Mouse (Mus musculus) hindbrain, embryonic 16.5 days (tissue): ENCODE data around the gene 4930402H24Rik. TPM values are rescaled to one million over a fixed set of nuclear protein-coding genes. Genes with fewer than 3 reads are reported as not detected.
A peak's percentile ranks its signal among the peaks of the same experiment; 100 is the strongest.

Source experiments
- ATAC-seq: fragments of 200-750 bp; cut with Nextera tagmentation; 2 replicates; pipeline ENCODE4 v1.8.0; 2017; ENCODE audit warnings: moderate TSS enrichment, moderate library complexity
- H3K27ac ChIP-seq: fragments of 300-500 bp; sonication (generic); 2 replicates; pipeline ENCODE4 v1.5.1; 2014; ENCODE audit warnings: low read depth, mild to moderate bottlenecking, control low read depth, low read length, moderate library complexity
- H3K27me3 ChIP-seq: fragments of 300-500 bp; sonication (generic); replicated peaks from 2 replicates; pipeline ENCODE4 v1.6.1; 2014; ENCODE audit warnings: low read length; ENCODE audit not compliant: control insufficient read depth, insufficient read depth
- H3K36me3 ChIP-seq: fragments of 300-500 bp; sonication (generic); 2 replicates; pipeline ENCODE4 v1.6.1; 2014; ENCODE audit warnings: mild to moderate bottlenecking, low read length, moderate library complexity, mixed read lengths; ENCODE audit not compliant: control insufficient read depth, insufficient read depth
- H3K4me1 ChIP-seq: fragments of 300-500 bp; sonication (generic); 2 replicates; pipeline ENCODE4 v1.6.1; 2014; ENCODE audit warnings: low read depth, low read length; ENCODE audit not compliant: control insufficient read depth, insufficient read depth
- H3K4me2 ChIP-seq: fragments of 300-500 bp; sonication (generic); 2 replicates; pipeline ENCODE4 v1.6.1; 2014; ENCODE audit warnings: mild to moderate bottlenecking, low read length, control low read depth, moderate library complexity
- H3K4me3 ChIP-seq: fragments of 300-500 bp; sonication (generic); 2 replicates; pipeline ENCODE4 v1.5.1; 2014; ENCODE audit warnings: mild to moderate bottlenecking, low read length, control low read depth, moderate library complexity
- H3K9ac ChIP-seq: fragments of 300-500 bp; sonication (generic); 2 replicates; pipeline ENCODE4 v1.6.1; 2014; ENCODE audit warnings: low read depth, mild to moderate bottlenecking, control low read depth, low read length, moderate library complexity
- H3K9me3 ChIP-seq: fragments of 300-500 bp; sonication (generic); 2 replicates; pipeline ENCODE4 v1.6.1; 2014; ENCODE audit warnings: mild to moderate bottlenecking, low read length, moderate library complexity; ENCODE audit not compliant: control insufficient read depth
- WGBS: fragments of 180-500 bp; shearing (Covaris S2); extraction: QIAGEN DNeasy Blood & Tissue Kit; methylation state at CpG from one replicate; pipeline ENCODE4 v1.1.7; 2014; 5-methylcytosine and 5-hydroxymethylcytosine counted together
- polyA plus RNA-seq: library from polyadenylated mRNA; unstranded; fragments of >200 nt; fragmentation: Nextera tagmentation; extraction: Ambion mirVana; gene quantifications from 2 replicates; pipeline ENCODE4 v1.2.1, GENCODE M21; 2015

The 4930402H24Rik gene
- polyA plus RNA-seq, 1 experiment from 2014 or later = 78.7 TPM

DNA sequence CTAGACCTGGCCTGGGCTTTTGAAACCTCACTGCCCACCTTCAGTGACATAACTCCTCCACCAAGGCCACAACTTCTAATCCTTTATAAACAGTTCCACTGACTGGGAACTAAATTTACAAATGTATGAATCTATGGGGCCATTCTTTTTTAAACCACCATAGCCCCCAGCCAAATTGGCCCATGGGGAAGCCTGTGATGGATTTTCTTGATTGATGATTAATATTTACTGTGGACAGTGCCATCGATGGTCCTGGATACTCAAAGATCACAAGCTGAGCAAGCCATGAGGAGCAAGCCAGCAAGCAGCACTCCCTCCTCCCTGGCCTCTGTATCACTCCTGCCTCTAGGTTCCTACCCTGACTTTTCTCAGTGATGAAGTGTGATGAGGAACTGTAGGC lies 11.5 kb upstream of the 4930402H24Rik start:
- Histone ChIP-seq H3K4me2 (no peak overlapping the region), H3K9ac (no peak overlapping the region), H3K9me3 (no peaks in the 10 kb centered on the region), H3K36me3 (no peaks in the 10 kb centered on the region), H3K27me3 (no peaks in the 10 kb centered on the region), H3K27ac (no peak overlapping the region), H3K4me3 (no peak overlapping the region), H3K4me1 (no peaks in the 10 kb centered on the region)
- 90% methylated on average over 1 of the region's 1 CpGs for WGBS
- ATAC-seq = no peak

DNA sequence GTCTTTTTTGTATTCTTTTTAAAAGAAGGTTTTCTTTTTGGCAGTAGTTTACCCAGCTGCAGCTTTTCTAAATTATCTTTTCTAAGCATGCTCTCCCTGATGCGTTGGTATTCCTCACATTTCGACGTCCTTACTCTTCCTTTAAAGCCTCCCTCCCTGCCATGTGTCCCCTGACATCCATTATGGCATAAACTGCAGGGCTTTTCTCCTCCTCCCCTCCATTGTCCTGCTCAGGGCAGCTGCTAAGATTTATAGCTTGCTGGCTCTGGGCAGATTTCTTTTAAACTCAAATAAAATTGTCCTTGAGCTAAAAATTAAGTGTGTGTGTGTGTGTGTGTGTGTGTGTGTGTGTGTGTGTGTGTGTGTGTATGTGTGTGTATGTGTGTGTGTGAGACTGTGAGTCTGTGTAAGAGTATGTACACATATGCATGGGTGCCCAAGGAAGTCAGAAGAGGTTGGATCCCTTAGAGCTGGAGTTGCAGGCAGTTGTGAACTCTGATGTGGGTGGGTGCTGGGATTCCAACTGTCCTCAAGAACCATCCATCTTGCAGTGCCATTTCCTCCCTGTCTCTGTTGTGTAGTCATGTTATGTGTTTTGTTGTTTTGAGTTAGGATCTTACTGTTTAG lies 10.4 kb upstream of the 4930402H24Rik start:
- WGBS = 25% methylated on average over 3 of the region's 3 CpGs
- no peaks in the 10 kb centered on the region for H3K36me3 ChIP-seq
- no peak overlapping the region; the same call in 1 of the 2 replicates for H3K9ac ChIP-seq
- no peaks in the 10 kb centered on the region for H3K4me1 ChIP-seq
- no peak for ATAC-seq
- H3K9me3 ChIP-seq = no peaks in the 10 kb centered on the region
- no peaks in the 10 kb centered on the region for H3K27me3 ChIP-seq
- no peak overlapping the region for H3K27ac ChIP-seq
- no peak overlapping the region for H3K4me2 ChIP-seq
- no peak overlapping the region for H3K4me3 ChIP-seq

DNA sequence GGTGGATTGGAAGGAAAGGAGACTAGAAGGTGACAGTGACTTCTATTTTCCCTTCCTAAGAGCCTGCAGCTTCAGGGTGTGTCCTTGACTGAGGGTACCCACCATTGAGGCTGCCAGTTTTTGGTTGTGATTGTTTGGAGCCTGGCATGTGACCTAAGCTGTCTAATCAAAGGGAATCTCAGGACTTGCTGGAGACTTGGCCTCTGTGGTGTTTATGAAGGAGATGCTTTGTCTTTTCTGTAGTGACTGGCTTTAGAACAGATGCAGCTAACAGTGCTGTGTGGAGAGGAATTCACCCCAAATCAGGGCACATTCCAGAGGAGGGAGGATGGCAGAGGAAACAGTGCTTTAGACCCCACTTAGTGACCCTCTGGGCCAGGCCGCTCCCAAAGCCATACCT lies 8.7 kb upstream of the 4930402H24Rik start:
- ATAC-seq = no peak
- Histone ChIP-seq H3K9ac (no peak overlapping the region), H3K4me3 (no peak overlapping the region), H3K4me1 (no peaks in the 10 kb centered on the region), H3K27ac (no peak overlapping the region), H3K9me3 (no peaks in the 10 kb centered on the region), H3K27me3 (no peaks in the 10 kb centered on the region), H3K4me2 (no peak overlapping the region), H3K36me3 (no peaks in the 10 kb centered on the region)
- 74% methylated on average over 1 of the region's 1 CpGs for WGBS

DNA sequence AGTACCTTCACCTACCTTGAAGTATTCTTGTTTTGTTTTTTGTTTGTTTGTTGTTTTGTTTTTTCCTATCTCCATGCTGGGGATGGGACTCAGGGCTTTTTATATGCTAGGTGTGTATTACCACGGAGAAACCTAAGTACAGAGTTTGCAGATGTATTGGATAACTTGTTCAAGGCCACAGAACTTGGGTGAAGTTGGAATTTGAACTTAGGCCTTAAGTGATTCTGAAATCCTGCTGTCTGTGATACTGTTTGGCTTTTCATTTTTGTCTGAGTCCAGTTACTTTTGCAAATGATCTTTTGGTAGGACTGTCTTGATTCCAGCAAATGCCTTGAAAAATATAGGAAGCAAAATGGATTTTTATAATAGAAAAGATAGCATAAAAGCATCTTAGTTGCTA lies 5.5 kb upstream of the 4930402H24Rik start:
- Histone ChIP-seq H3K9me3 (no peaks in the 10 kb centered on the region), H3K27me3 (no peaks in the 10 kb centered on the region), H3K9ac (no peak overlapping the region), H3K4me1 (peaks cover 17% of the 10 kb centered on the region), H3K4me3 (no peak overlapping the region), H3K27ac (no peak overlapping the region), H3K36me3 (no peaks in the 10 kb centered on the region), H3K4me2 (no peak overlapping the region)
- 79% methylated on average over 1 of the region's 1 CpGs for WGBS
- no peak for ATAC-seq

DNA sequence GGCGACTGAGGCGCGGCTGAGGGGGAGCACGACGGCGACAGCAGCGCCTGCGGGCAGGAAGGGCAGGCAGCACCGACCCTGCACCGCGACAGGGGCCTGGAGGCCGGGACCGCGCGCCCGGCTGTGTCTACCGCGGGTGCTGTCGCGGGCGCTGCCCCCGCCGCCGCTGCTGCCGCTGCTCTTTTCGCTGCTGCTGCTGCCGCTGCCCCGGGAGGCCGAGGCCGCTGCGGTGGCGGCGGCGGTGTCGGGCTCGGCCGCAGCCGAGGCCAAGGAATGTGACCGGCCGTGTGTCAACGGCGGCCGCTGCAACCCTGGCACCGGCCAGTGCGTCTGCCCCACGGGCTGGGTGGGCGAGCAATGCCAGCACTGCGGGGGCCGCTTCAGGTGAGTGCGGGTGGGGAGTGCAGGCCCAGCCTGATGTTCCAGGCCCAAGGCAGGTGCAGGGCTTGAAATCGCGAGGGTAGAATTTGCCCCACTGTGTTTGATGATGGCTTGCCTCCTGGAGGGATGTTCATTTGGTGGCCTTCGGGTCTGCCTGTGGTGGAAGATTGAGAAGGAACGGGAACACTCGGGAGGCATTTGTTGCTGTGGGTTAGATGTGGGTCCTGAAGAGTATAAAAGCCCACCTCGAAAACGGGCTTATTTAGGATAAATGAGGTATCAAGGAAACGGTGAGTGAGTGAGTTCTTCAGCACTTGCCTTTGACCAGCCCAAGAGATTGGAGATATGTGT lies 544 bp upstream of the 4930402H24Rik start:
- Histone ChIP-seq H3K27me3 (no peaks in the 10 kb centered on the region), H3K4me3 (peak overlapping the region; percentile 100), H3K9me3 (no peaks in the 10 kb centered on the region), H3K36me3 (no peaks in the 10 kb centered on the region), H3K4me1 (peaks cover 17% of the 10 kb centered on the region), H3K9ac (peak overlapping the region; percentile 95), H3K4me2 (peak overlapping the region; percentile 88), H3K27ac (peak overlapping the region; percentile 90)
- ATAC-seq = peak; percentile 31
- WGBS = under 1% methylated on average over 36 of the region's 58 CpGs

DNA sequence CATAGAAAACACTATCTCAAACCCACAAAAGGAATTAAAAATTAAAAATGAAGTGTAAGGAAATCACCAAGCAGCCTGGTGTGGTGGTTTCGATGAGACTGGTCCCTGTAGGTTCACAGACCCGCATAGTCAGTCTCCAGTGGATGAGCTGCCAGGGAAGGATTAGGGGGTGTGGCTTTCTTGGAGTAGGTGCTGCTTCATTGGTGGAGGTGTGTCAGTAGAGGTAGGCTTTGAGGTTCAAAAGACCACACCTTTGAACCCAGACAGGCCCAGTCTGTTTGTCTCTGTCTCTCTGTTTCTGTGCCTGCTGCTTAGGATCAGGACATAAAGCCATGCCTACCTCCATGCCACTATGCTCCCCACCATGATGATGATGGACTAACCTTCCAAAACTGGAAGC lies 7.4 kb downstream of the 4930402H24Rik start:
- H3K4me1 ChIP-seq = no peaks in the 10 kb centered on the region
- no peak overlapping the region for H3K4me3 ChIP-seq
- no peaks in the 10 kb centered on the region for H3K36me3 ChIP-seq
- ATAC-seq = no peak
- 79% methylated on average over 2 of the region's 2 CpGs for WGBS
- no peak overlapping the region for H3K27ac ChIP-seq
- no peaks in the 10 kb centered on the region for H3K27me3 ChIP-seq
- no peak overlapping the region for H3K9ac ChIP-seq
- no peaks in the 10 kb centered on the region for H3K9me3 ChIP-seq
- no peak overlapping the region for H3K4me2 ChIP-seq

DNA sequence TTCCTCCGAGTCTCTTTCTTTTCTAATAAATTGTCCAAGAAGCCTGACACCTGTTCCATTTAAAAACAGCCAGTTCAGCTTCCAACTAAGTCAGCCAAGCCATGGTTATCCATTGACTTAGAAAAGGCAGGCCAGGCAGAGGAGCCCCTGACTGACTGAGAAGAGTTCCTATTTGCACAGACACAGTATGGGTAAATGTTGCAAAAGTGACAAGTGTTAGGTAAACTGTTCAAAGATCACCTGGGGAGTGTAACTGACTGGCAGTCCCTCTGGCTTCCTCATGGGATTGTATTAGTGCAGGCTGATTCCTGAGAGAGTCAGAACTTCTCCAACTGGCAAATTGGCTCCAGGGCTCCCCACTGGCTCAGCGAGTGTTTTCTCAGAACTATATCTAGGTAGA lies 8.3 kb downstream of the 4930402H24Rik start:
- Histone ChIP-seq H3K27ac (no peak overlapping the region), H3K9ac (no peak overlapping the region), H3K4me1 (no peaks in the 10 kb centered on the region), H3K4me3 (no peak overlapping the region), H3K9me3 (no peaks in the 10 kb centered on the region), H3K36me3 (no peaks in the 10 kb centered on the region), H3K27me3 (no peaks in the 10 kb centered on the region), H3K4me2 (no peak overlapping the region)
- WGBS = 79% methylated on average over 2 of the region's 2 CpGs
- ATAC-seq = no peak

DNA sequence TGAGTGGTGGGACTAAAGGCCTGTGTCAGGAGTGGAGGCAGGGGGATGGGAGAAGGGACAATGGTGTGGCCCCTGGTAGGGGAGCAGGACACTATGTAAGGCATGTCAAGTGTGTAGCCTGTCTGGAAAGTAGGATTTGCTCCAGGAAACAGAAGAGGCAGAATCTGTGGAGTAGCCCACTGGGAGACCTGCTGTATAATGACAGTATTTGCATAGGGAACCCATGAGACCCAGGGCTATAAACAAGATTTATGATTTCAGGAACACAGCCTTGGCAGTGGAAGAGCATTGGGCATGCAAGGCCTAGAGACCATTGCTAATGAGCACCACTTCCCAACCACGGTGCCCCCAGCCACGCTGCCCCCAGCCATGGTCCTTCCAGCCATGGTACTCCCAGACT lies 9.3 kb downstream of the 4930402H24Rik start:
- H3K4me1 ChIP-seq = no peaks in the 10 kb centered on the region
- H3K27ac ChIP-seq = no peak overlapping the region
- ATAC-seq = no peak
- no peak overlapping the region for H3K4me3 ChIP-seq
- H3K9me3 ChIP-seq = no peaks in the 10 kb centered on the region
- no peaks in the 10 kb centered on the region for H3K27me3 ChIP-seq
- no peak overlapping the region for H3K9ac ChIP-seq
- no peak overlapping the region for H3K4me2 ChIP-seq
- H3K36me3 ChIP-seq = no peaks in the 10 kb centered on the region
- 78% methylated on average over 2 of the region's 2 CpGs for WGBS

DNA sequence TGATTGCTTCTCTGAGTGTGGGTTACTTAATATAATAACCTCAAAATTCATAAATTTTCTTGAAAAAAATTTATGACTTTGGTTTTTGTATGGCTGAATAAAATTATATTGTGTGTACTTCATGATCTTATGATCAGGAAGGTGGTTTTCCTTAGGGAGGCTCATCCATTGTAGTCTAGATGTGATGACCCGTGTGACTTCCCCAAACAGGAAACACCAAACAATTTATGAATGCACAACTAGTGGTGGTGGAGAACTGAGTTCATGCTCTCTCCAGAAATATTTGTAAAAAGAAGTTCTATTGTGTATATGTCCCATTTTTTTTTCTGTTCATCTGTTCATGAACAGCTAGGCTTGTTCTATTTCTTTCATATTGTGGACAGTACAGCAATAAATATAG lies 18.8 kb downstream of the 4930402H24Rik start:
- H3K27ac ChIP-seq = no peak overlapping the region
- peaks cover 5% of the 10 kb centered on the region; the same call in 1 of the 2 replicates for H3K36me3 ChIP-seq
- ATAC-seq = no peak
- H3K4me1 ChIP-seq = no peaks in the 10 kb centered on the region
- no peaks in the 10 kb centered on the region for H3K9me3 ChIP-seq
- H3K4me2 ChIP-seq = no peak overlapping the region
- no peak overlapping the region for H3K9ac ChIP-seq
- 87% methylated on average over 1 of the region's 1 CpGs for WGBS
- H3K4me3 ChIP-seq = no peak overlapping the region
- no peaks in the 10 kb centered on the region for H3K27me3 ChIP-seq
